Mouse (Mus musculus) C2C12 (cell line): ENCODE data around the gene Sfn. TPM values are rescaled to one million over a fixed set of nuclear protein-coding genes. Genes with fewer than 3 reads are reported as not detected.

Experiments
- H3K27me3 ChIP-seq: one replicate; pipeline ENCODE4 v1.6.1; 2011; ENCODE audit not compliant: control insufficient read depth, insufficient read depth, insufficient read length
- H3K36me3 ChIP-seq: one replicate; pipeline ENCODE4 v1.6.1; 2011; ENCODE audit not compliant: control insufficient read depth, insufficient read depth
- H3K4me3 ChIP-seq: one replicate; pipeline ENCODE4 v1.5.1; 2011; ENCODE audit warnings: mild to moderate bottlenecking, control low read depth; ENCODE audit not compliant: poor library complexity, insufficient read depth, severe bottlenecking
- H3K79me2 ChIP-seq: one replicate; pipeline ENCODE4 v1.6.1; 2011; ENCODE audit not compliant: control insufficient read depth, insufficient read depth
- H3K79me3 ChIP-seq: one replicate; pipeline ENCODE4 v1.6.1; 2011; ENCODE audit warnings: low read depth, control low read depth
- H3ac ChIP-seq: one replicate; pipeline ENCODE3; 2011; ENCODE audit warnings: low read depth; ENCODE audit not compliant: control insufficient read depth, insufficient read length
- CEBPB ChIP-seq: IDR thresholded peaks from one replicate; pipeline ENCODE4 v1.6.1; 2011; ENCODE audit warnings: low read depth, mild to moderate bottlenecking, control low read depth, moderate library complexity
- CTCF ChIP-seq: IDR thresholded peaks from one replicate; pipeline ENCODE4 v1.5.1; 2011; ENCODE audit not compliant: control insufficient read depth, insufficient read depth, insufficient read length
- FOSL1 ChIP-seq: IDR thresholded peaks from one replicate; pipeline ENCODE4 v1.8.0; 2011; ENCODE audit warnings: mild to moderate bottlenecking, low read length; ENCODE audit not compliant: poor library complexity, insufficient read depth, severe bottlenecking
- MAX ChIP-seq: IDR thresholded peaks from one replicate; pipeline ENCODE4 v1.6.1; 2011; ENCODE audit warnings: mild to moderate bottlenecking, control low read depth
- MYOD1 ChIP-seq: IDR thresholded peaks from one replicate; pipeline ENCODE4 v1.6.1; 2011; ENCODE audit warnings: low read depth; ENCODE audit not compliant: control insufficient read depth, insufficient read length
- MYOG ChIP-seq: IDR thresholded peaks from one replicate; pipeline ENCODE4 v1.6.1; 2011; ENCODE audit not compliant: control insufficient read depth, insufficient read length; ENCODE audit errors: extremely low read depth
- USF1 ChIP-seq: IDR thresholded peaks from one replicate; pipeline ENCODE4 v1.6.1; 2011; ENCODE audit warnings: low read depth, mild to moderate bottlenecking, control low read depth, moderate library complexity
- polyA plus RNA-seq: library from polyadenylated mRNA; unstranded; fragments of >200 nt; fragmentation: generic; extraction: Trizol; gene quantifications from one replicate; pipeline ENCODE4 v1.2.1, GENCODE M21; 2012; ENCODE audit warnings: missing spikeins

Gene Sfn
- polyA plus RNA-seq, 1 experiment: 0.54 TPM

DNA sequence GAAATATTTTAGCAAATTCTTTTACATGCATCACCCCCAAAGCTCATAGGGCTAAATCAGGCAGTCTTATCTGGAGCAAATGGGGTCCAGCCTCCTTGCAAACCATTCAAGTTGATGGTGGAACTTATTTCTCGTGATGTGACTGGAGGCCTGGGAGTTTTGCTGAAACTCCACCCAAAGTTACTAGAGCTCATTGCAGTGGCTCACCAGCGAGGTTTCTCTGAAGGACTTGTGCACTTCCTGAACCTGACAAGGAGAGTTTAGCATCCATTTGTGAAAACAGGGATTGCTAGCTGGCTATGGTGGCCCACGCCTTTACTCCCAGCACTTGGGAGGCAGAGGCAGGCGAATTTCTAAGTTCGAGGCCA, 32.1 kb upstream of the Sfn start:
- Histone ChIP-seq H3K27me3 (no peaks in the 10 kb centered on the region), H3K79me2 (peaks cover 35% of the 10 kb centered on the region), H3K36me3 (no peaks in the 10 kb centered on the region), H3K4me3 (no peak overlapping the region), H3K79me3 (peaks cover 20% of the 10 kb centered on the region), H3ac (no peak overlapping the region)
- TF ChIP-seq MYOG (no peak), MYOD1 (no peak), FOSL1 (no peak), CEBPB (no peak), MAX (no peak), CTCF (no peak), USF1 (no peak)

DNA sequence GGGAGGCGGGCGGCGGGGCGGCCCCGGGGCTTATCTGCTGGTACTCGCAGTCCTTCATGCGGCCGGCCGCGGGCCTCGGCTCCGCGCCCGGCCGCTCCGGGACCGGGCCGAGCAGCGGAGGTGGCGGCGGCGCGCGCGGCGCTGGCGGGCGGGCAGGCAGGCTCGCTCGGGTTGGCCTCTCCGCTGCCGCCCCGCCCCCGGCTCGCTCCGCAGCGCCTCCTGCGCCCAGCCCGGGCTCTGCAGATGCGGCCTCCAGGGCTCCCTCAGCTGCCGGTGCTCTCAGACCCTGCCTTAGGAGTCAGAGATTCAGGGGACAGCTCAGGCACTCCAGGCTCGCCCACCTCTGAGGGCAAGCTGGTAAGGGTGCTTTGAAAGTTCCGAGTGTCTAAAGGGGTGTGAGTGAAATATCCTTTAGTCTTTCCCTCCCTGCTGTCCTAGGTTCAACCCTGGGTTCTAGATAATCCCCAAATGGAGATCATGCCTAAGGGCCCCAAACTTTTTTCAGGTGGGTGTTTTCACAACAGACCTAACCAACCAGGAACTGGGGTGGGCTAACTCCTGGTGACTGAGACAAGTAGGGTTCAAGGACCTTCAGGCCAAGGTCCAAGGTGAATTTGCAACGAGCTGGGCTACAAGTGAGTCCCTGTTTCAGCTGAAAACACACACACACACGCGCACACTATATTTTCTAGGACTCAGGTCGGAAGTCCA, 31.5 kb upstream of the Sfn start:
- peaks cover 22% of the 10 kb centered on the region for H3K79me3 ChIP-seq

DNA sequence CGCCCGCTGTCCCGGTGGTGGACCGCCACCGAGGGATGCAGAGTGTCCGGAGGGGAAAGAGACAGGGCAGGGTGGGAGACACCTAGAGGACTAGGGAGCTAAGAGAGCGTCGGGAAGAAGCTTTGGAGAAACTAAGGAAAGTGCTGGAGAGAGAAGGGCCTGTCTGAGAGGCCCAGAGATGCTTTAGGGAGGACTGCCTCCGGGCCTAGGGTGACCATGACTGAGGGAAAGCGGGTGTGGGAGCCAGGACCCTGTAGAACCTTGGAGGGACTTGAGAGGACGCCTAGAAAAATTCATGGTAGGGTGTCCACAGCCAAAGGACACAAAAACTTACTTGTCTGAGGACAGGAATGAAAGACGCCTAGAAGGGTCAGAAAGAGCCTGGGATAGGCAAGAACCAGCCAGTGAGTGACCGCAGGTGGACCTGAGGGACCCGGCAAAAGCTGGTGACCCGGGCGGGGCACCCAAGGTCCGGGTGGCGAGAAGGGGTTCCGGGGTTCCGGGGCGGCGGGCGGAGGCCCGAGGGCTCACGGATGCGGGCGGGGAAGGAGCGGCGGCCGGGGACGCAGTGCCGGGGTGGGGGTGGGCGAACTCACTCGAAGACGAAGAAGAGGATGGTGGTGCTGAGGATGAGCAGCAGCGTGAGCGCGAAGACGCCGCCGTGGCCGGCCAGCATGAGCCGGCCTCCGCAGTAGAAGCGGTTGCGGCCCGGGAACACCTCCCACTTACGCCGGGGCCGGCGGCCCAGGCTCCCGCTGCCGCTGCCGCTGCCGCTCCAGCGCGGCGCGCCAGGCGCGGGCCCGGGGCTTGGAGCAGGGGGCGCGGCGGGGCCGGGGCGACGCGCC, 30.7 kb upstream of the Sfn start:
- Histone ChIP-seq H3K36me3 (no peaks in the 10 kb centered on the region), H3K79me2 (peaks cover 48% of the 10 kb centered on the region), H3K4me3 (peak overlapping the region; percentile 46), H3K79me3 (peaks cover 25% of the 10 kb centered on the region), H3ac (peak overlapping the region; percentile 89), H3K27me3 (no peaks in the 10 kb centered on the region)
- TF ChIP-seq MYOD1: no peak
- TF ChIP-seq CEBPB: no peak
- no peak for TF ChIP-seq FOSL1
- no peak for TF ChIP-seq MAX
- no peak for TF ChIP-seq MYOG
- TF ChIP-seq CTCF: no peak
- no peak for TF ChIP-seq USF1

More for the DNA sequence above, 31.5 kb upstream of the Sfn start:
- no peaks in the 10 kb centered on the region for H3K36me3 ChIP-seq
- H3K27me3 ChIP-seq: no peaks in the 10 kb centered on the region
- H3ac ChIP-seq: peak overlapping the region; percentile 89
- no peak for TF ChIP-seq MAX
- no peak for TF ChIP-seq MYOG
- TF ChIP-seq MYOD1: no peak
- peak; percentile 93 for TF ChIP-seq CTCF
- peaks cover 41% of the 10 kb centered on the region for H3K79me2 ChIP-seq
- H3K4me3 ChIP-seq: peak overlapping the region; percentile 46

DNA sequence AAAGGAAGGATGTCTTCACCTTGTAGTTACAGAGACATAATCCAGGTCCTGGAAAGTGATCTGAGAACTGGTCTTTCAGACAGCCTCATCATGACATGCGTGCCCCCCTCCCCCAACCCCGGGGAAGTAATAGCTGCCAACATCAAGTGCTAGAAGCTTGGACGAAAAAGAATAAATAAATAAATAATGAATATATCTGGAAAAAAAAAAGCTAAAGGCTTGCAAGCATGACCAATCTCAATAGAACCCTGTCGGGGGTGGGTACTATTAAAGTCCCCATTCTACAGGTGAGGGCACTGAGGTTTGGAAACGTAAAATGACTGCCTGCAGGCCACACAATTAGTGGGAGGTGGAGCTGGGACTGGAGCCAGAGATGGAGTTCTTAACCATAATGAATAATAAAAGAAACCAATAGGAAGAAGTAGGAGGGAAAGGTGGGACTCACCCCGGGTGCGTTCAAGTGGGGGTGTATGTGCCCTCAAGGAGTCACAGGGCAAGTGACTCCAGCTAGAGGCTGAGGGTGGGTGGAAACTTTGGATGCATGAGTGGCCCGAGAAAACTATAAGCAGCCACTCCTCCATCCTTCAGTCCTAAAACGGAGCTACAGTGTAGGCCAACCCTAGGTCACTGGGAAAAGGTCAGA, 29.9 kb upstream of the Sfn start:
- H3K27me3 ChIP-seq: no peaks in the 10 kb centered on the region
- H3K79me2 ChIP-seq: peaks cover 48% of the 10 kb centered on the region
- no peak for TF ChIP-seq CTCF
- no peak for TF ChIP-seq FOSL1
- TF ChIP-seq MYOD1: no peak
- no peak for TF ChIP-seq USF1
- TF ChIP-seq CEBPB: no peak
- no peak for TF ChIP-seq MYOG
- TF ChIP-seq MAX: no peak
- no peaks in the 10 kb centered on the region for H3K36me3 ChIP-seq
- H3K4me3 ChIP-seq: peak overlapping the region; percentile 46
- no peak overlapping the region for H3ac ChIP-seq
- peaks cover 25% of the 10 kb centered on the region for H3K79me3 ChIP-seq

DNA sequence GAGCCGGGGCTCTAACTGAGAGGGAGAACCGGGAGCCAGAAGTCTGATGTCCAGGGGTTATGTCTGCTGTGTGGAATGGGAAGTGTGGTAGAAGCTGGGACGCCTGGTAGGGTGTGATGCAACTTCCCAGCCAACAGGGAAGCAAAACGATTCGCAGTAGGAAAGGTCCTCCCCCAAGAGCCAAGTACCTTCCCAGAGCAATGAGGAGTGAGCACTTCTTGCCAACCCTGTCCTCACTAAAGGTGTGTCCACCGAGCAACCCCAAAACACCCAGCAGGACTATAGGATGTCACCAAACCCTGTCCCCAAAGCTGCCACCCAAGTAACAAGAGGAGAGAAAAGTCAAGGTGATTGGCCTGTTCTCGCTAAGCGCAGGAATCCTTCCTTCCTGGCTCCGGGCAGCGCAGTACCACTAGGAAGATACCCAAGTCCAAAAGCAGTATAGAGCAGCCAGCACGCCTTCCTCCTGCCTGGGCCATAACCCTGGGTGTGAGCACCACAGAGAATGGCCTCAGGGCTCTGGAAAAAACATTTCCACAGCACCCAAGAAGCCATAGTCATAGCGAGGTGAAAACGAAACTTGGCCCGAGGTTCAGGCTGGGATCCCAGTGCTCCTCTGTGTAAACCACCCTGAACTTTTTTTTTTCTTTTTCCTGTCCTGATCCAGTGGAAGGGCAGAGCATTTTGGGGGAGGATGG, 29.3 kb upstream of the Sfn start:
- no peak for TF ChIP-seq FOSL1
- TF ChIP-seq CEBPB: no peak
- TF ChIP-seq MAX: no peak
- no peak for TF ChIP-seq CTCF
- no peak for TF ChIP-seq MYOG
- TF ChIP-seq MYOD1: no peak
- TF ChIP-seq USF1: no peak
- no peak overlapping the region for H3ac ChIP-seq
- no peaks in the 10 kb centered on the region for H3K27me3 ChIP-seq
- H3K4me3 ChIP-seq: no peak overlapping the region
- H3K36me3 ChIP-seq: no peaks in the 10 kb centered on the region
- H3K79me3 ChIP-seq: peaks cover 25% of the 10 kb centered on the region
- H3K79me2 ChIP-seq: peaks cover 48% of the 10 kb centered on the region
